Mouse (Mus musculus): ENCODE measurements around the gene Rab37.
A peak's percentile ranks its signal among the peaks of the same experiment; 100 is the strongest.

Rab37 gene

GRCm38 (mm10) chr11:115169430-115169829 lies 78.2 kb downstream of the Rab37 start:
- no peak for DNase-seq

GRCm38 (mm10) chr11:115171125-115171524 lies 79.9 kb downstream of the Rab37 start:
- DNase-seq: peak; percentile 81 to 83

- peak; percentile 78 to 82 for DNase-seq
Measured at GRCm38 (mm10) chr11:115172825-115173287, 81.6 kb downstream of the Rab37 start.

- peak in 1 of 2 experiments; percentile 55 for DNase-seq
Measured at GRCm38 (mm10) chr11:115173549-115174339, 82.5 kb downstream of the Rab37 start.

- DNase-seq: no peak
Measured at GRCm38 (mm10) chr11:115176399-115177190, 85.4 kb downstream of the Rab37 start.

- DNase-seq: peak; percentile 84 to 86
Measured at GRCm38 (mm10) chr11:115177559-115178195, 86.4 kb downstream of the Rab37 start.

GRCm38 (mm10) chr11:115178766-115179165 lies 87.5 kb downstream of the Rab37 start:
- DNase-seq: peak; percentile 81 to 83

GRCm38 (mm10) chr11:115179191-115179590 lies 88.0 kb downstream of the Rab37 start:
- no peak for DNase-seq

- DNase-seq: peak; percentile 77 to 82
Measured at GRCm38 (mm10) chr11:115179881-115180280, 88.7 kb downstream of the Rab37 start.

GRCm38 (mm10) chr11:115181913-115182638 lies 90.8 kb downstream of the Rab37 start:
- peak; percentile 72 to 87 for DNase-seq

- no peak for DNase-seq
Measured at GRCm38 (mm10) chr11:115184973-115185372, 93.7 kb downstream of the Rab37 start.

GRCm38 (mm10) chr11:115187224-115187639 lies 96.0 kb downstream of the Rab37 start, which contains the start of gene Tmem104:
Gene Tmem104, plus strand, starts transcription at chr11:115187487.
- peak; percentile 99 for DNase-seq

- no peak for DNase-seq
Measured at GRCm38 (mm10) chr11:115187693-115188092, 96.5 kb downstream of the Rab37 start, which contains the start of gene Nat9. Gene Nat9, minus strand, starts transcription at chr11:115187859.

GRCm38 (mm10) chr11:115188539-115189231 lies 97.5 kb downstream of the Rab37 start:
- DNase-seq: no peak

- DNase-seq: no peak
Measured at GRCm38 (mm10) chr11:115189304-115189703, 98.1 kb downstream of the Rab37 start.

- DNase-seq: peak; percentile 54 to 62
Measured at GRCm38 (mm10) chr11:115192180-115192579, 100.9 kb downstream of the Rab37 start.

GRCm38 (mm10) chr11:115194693-115195092 lies 103.5 kb downstream of the Rab37 start:
- DNase-seq: no peak

- no peak for DNase-seq
Measured at GRCm38 (mm10) chr11:115195933-115196332, 104.7 kb downstream of the Rab37 start.

- DNase-seq: no peak
Measured at GRCm38 (mm10) chr11:115197558-115197957, 106.3 kb downstream of the Rab37 start.

- no peak for DNase-seq
Measured at GRCm38 (mm10) chr11:115198932-115199384, 107.7 kb downstream of the Rab37 start.

GRCm38 (mm10) chr11:115200520-115200919 lies 109.3 kb downstream of the Rab37 start:
- no peak for DNase-seq

GRCm38 (mm10) chr11:115202316-115202715 lies 111.1 kb downstream of the Rab37 start:
- peak; percentile 61 to 82 for DNase-seq
